In genomic region chr13:21397486-21397885, GRCm38 (mm10) we compare ENCODE assay signal across 38 mouse cellular contexts. TPM values are rescaled to one million over a fixed set of nuclear protein-coding genes. Genes with fewer than 3 reads are reported as not detected.
"Had no signal": no experiment of that assay in that cellular context is flagged by ENCODE, and none has a peak within 500 bp of the region (broad histone marks: within the 10 kb centered on the region; RNA-seq: fewer than 3 reads in every experiment).

No protein-coding gene starts in this region.

- H3K4me2 ChIP-seq: embryonic facial prominence, embryonic 12.5 days; embryonic facial prominence, embryonic 13.5 days; embryonic facial prominence, embryonic 15.5 days; forebrain, embryonic 12.5 days; forebrain, embryonic 13.5 days; forebrain, embryonic 15.5 days had no signal

- ATAC-seq: forebrain, embryonic 13.5 days; forebrain, embryonic 14.5 days; forebrain, embryonic 15.5 days; forebrain, embryonic 16.5 days; forebrain, postnatal 0 days had no signal

- H3K9me3 ChIP-seq: embryonic facial prominence, embryonic 10.5 days; embryonic facial prominence, embryonic 12.5 days; embryonic facial prominence, embryonic 13.5 days; embryonic facial prominence, embryonic 15.5 days; forebrain, embryonic 10.5 days; forebrain, embryonic 12.5 days; forebrain, embryonic 13.5 days; forebrain, embryonic 15.5 days had no signal

- H3K4me3 ChIP-seq: embryonic facial prominence, embryonic 10.5 days; embryonic facial prominence, embryonic 12.5 days; embryonic facial prominence, embryonic 13.5 days; embryonic facial prominence, embryonic 15.5 days; erythroblast, embryonic 14.5 days; forebrain, embryonic 10.5 days; forebrain, embryonic 12.5 days; forebrain, embryonic 13.5 days; forebrain, embryonic 15.5 days; gastrocnemius, adult 2 months; heart, adult 2 months had no signal

- H3K27ac ChIP-seq: embryonic facial prominence, embryonic 10.5 days; embryonic facial prominence, embryonic 12.5 days; embryonic facial prominence, embryonic 13.5 days; embryonic facial prominence, embryonic 15.5 days; forebrain, embryonic 10.5 days; forebrain, embryonic 12.5 days; forebrain, embryonic 13.5 days; forebrain, embryonic 15.5 days; gastrocnemius, adult 2 months; heart, adult 2 months had no signal

- H3K27me3 ChIP-seq: embryonic facial prominence, embryonic 12.5 days; embryonic facial prominence, embryonic 13.5 days; embryonic facial prominence, embryonic 15.5 days; forebrain, embryonic 12.5 days; forebrain, embryonic 13.5 days; forebrain, embryonic 15.5 days had no signal

- DNase-seq: cerebellum, adult 9-10 months; cerebellum, adult 9-11 months; cerebellum, postnatal 10 days; cerebellum, postnatal 14 days; cerebellum, postnatal 25 days; cerebellum, postnatal 36 days; embryo, embryonic 11 days; forebrain, postnatal 0 days; gastrocnemius, adult 2 months; gastrocnemius, postnatal 10 days; gastrocnemius, postnatal 14 days; gastrocnemius, postnatal 25 days; gastrocnemius, postnatal 36 days; heart, adult 18-20 months; heart, adult 2 months had no signal

- H3K9ac ChIP-seq: embryonic facial prominence, embryonic 12.5 days; embryonic facial prominence, embryonic 13.5 days; embryonic facial prominence, embryonic 15.5 days; forebrain, embryonic 12.5 days; forebrain, embryonic 13.5 days; forebrain, embryonic 15.5 days; forebrain, postnatal 0 days had no signal

RNA-seq across cellular contexts. Expression of gene Olfr1367, which starts 50.8 kb away (rescaled TPM):
- total RNA-seq: common myeloid progenitor, adult 5-6 weeks; forebrain, postnatal 0 days; gastrocnemius, adult 18-20 months; gastrocnemius, adult 2 months; gastrocnemius, adult 8-10 months; gastrocnemius, postnatal 10 days; gastrocnemius, postnatal 14 days; gastrocnemius, postnatal 25 days; gastrocnemius, postnatal 36 days; gastrocnemius, postnatal 4 days; granulocyte monocyte progenitor cell, adult 5-6 weeks; heart, adult 18-20 months; heart, adult 2 months; heart, adult 8-10 months had no signal
- polyA plus RNA-seq: cortical plate, adult 2 months; embryonic facial prominence, embryonic 10.5 days; embryonic facial prominence, embryonic 11.5 days; embryonic facial prominence, embryonic 12.5 days; embryonic facial prominence, embryonic 13.5 days; embryonic facial prominence, embryonic 14.5 days; embryonic facial prominence, embryonic 15.5 days; erythroblast, embryonic 14.5 days; forebrain, embryonic 10.5 days; forebrain, embryonic 11.5 days; forebrain, embryonic 12.5 days; forebrain, embryonic 13.5 days; forebrain, embryonic 14.5 days; forebrain, embryonic 15.5 days; forebrain, embryonic 16.5 days; forebrain, postnatal 0 days; frontal cortex, adult 2 months; gonadal fat pad, adult 2 months; heart, adult 2 months had no signal
